Mouse (Mus musculus): ENCODE results near the gene Abca4. TPM values are rescaled to one million over a fixed set of nuclear protein-coding genes. Genes with fewer than 3 reads are reported as not detected.
"Not testable (repeated sequence)": the region's sequence is repeated elsewhere in the genome, so short reads cannot be mapped to it uniquely, and the experiment has no call there.

Gene Abca4
- total RNA-seq, 2 experiments from 2014 or later: 1.8 to 2.3 TPM

DNA sequence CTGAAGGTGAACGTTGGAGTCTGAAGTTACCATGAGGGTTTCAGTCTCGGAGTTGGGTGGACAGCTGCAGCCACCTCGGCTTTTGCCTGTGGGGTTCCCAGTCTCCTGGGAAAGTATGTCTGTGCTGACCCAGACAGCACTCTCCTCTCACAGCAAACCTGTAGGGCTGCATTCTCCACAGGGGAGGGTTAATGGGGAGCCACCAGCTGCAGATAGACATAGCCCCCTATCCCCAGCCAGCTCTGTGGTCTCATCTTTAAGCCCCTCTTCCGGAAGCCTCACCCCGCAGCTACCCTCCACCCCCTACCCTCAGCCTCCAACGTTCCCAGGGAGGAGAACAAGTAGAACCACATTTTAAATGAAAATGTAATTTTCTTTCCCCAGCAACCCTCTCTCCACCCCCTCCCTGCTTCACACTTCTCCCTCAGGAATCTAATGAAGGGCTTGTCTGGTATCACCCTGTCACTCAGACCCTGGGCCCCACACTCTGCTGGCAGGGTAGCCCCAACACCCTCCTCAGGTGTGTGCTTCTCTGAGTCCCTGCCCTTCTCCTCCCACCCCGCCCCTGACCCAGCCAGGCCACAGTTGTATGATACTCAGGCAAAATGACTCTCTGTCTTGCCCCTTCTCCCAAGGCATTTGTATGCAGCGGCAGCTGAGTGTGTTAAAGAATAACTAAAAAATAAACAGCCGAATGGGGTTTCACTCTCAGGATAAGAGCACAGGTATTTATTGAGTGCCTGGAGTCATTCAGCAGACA, 14.4 kb downstream of the Abca4 start:
- no peak for DNase-seq

DNA sequence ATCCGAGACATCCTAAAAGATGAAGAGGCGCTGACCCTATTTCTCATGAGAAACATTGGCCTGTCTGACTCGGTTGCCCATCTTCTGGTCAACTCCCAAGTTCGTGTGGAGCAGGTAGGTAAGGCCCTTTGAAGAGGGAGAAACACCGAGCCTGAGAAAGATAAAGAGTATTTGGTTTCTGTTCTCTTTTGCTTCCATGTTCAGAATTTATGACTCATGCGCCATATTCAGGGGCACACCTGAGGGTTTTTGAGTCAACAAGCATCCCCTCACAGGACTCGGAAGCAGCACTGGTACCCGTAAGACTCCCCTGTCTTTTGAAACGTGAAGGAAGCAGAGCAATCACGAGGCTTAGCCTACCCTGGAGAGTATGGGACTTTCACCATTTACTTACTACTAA, 18.3 kb downstream of the Abca4 start:
- DNase-seq: no peak

GRCm38 (mm10) chr3:122064556-122065410, 20.5 kb downstream of the Abca4 start:
- peak; percentile 30 for DNase-seq

GRCm38 (mm10) chr3:122071769-122072168, 27.5 kb downstream of the Abca4 start:
- no peak for DNase-seq

DNA sequence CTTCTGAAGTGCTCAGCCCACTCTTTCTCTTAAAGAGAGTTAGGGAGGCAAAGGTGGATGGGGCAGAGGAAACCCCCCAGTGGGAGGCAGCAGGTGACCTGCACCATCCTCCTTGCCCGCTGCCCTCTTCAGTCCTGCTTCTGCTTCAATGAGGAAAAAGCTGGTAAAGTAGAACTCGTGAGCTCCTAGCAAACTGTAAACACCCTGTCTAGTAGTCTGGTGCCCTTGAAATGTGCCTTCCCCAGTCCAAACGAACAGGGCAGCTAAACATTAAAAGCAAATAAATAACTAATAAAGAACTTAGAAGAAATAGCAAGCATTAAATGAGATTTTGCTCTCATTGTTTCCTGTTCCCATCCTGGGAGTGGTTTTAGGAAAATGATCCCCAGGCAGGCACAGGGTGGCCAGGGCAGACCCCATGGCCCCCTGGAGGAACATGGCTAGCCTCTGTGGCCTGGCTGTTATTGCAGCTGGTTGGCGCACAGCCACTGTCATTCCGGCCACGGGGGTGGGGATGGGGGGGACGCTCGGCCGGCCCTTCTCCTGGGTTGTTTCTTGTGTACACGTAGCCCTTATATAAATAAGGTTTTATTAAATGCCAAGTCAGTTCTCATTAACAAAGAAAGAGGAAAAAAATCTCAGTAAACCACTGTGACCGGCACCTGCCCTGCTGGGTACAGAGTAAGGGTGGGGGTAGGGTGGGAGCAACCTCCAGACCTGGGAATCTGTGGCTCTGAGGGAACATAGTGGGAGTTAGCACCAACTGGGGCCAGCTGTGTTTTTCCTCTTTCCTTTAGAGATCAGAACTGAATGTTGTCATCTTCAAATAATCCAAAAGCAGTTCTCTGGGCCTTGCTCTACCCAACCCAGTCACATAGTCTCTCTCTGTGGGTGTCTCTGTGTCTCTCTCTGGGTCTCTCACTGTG, 28.7 kb downstream of the Abca4 start:
- DNase-seq: peak; percentile 53

GRCm38 (mm10) chr3:122073595-122073994, 29.4 kb downstream of the Abca4 start:
- DNase-seq: no peak

DNA sequence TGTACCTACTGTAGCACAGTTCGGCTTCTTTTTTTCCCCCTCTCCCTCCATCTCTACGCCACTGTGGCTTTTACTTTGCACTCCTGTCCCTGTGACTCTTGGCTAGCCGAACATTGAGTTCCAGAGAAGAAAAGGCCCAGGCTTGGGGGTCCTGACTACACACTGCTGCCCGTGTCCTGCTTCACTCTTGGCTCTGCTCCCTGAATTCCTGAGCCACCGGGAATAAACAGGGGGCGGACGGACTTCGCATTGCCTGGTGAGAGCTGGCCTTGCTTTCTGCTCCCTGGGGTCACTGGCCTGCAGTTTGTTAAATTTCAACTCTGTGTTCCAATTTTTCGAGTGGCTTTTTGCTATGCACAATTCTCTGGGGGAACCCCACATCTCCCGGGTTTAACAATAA, 30.1 kb downstream of the Abca4 start:
- DNase-seq: no peak

- DNase-seq: no peak
Observed at GRCm38 (mm10) chr3:122078141-122078540, 33.9 kb downstream of the Abca4 start.

DNA sequence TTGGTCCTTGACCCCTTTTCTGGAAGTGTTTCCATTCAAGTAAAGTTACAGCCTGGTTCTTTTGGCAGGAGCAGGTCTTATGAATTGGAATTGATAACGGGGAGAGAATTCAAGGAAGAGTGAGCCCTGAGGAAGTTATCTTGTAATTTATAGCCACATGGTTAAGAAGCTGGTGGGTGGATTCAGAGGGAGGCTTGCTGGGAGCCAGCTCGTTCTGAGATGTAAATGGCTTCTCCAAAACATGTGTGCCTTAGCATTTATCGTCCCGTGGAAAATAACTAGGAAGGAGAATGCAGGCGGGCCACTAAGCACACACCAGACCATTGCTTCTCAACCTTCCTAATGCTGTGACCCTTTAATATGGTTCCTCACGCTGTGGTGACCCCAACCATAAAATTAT, 34.9 kb downstream of the Abca4 start:
- no peak for DNase-seq

GRCm38 (mm10) chr3:122081634-122082033, 37.4 kb downstream of the Abca4 start:
- not testable (repeated sequence) for DNase-seq

- no peak for DNase-seq
Observed at GRCm38 (mm10) chr3:122082338-122082737, 38.1 kb downstream of the Abca4 start.

DNA sequence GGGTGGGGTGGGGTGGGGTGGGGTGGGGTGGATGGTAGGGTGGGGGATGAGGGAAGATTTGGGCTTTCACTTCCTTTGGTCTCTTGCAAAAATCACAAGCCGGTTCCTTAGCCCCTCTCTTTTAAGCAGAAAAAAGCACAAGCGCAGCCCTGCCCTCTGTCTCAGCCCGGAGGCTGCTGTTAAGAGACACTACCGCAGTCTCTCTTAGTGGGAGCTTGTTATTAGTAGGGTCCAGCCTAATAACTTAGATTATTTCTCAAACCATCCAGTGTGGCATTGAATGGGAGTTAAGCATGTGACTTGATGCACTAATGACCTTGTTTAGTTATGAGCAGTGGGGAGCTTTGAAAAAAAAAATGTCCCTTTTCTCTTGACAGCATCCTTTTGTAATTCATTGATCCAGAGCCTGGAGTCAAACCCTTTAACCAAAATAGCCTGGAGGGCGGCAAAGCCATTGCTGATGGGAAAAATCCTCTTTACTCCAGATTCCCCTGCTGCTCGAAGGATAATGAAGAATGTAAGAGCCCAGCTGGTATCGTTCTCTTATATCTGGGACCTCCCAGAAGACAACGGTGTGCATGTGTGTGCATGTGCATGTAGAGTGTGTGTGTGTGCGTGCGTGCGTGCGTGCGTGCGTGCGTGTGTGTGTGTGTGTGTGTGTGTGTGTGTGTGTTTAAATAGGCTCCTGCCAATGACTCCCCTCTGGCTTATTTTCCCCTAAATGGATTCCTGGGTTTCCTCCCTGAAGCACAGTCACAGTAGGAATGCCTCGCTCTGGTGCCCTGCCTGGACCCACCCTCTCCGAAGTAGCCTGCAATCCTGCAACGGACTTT, 41.1 kb downstream of the Abca4 start:
- DNase-seq: no peak

- peak; percentile 35 for DNase-seq
Observed at GRCm38 (mm10) chr3:122088054-122088681, 43.9 kb downstream of the Abca4 start.

GRCm38 (mm10) chr3:122090338-122090737, 46.1 kb downstream of the Abca4 start:
- DNase-seq: no peak

- no peak for DNase-seq
Observed at GRCm38 (mm10) chr3:122099713-122100112, 55.5 kb downstream of the Abca4 start.

DNA sequence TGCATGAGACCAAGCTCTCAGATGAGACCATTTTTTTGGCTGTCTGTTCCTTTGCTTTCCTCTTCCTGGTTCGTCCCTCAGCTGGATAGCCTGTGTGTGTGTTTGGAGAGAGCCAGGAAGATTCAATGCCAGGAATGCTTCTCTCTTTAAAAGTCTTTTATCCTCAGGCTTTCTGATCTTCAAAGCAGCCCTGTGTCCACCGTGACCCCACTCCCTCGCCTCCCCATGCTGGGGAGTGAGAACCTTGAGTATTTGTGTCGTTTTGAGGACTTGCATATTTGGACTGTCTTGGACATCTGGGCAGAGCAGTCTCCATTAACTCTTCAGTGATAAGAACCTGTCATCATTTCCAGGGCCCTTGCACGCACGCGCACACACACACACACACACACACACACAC, 57.8 kb downstream of the Abca4 start:
- DNase-seq: no peak

DNA sequence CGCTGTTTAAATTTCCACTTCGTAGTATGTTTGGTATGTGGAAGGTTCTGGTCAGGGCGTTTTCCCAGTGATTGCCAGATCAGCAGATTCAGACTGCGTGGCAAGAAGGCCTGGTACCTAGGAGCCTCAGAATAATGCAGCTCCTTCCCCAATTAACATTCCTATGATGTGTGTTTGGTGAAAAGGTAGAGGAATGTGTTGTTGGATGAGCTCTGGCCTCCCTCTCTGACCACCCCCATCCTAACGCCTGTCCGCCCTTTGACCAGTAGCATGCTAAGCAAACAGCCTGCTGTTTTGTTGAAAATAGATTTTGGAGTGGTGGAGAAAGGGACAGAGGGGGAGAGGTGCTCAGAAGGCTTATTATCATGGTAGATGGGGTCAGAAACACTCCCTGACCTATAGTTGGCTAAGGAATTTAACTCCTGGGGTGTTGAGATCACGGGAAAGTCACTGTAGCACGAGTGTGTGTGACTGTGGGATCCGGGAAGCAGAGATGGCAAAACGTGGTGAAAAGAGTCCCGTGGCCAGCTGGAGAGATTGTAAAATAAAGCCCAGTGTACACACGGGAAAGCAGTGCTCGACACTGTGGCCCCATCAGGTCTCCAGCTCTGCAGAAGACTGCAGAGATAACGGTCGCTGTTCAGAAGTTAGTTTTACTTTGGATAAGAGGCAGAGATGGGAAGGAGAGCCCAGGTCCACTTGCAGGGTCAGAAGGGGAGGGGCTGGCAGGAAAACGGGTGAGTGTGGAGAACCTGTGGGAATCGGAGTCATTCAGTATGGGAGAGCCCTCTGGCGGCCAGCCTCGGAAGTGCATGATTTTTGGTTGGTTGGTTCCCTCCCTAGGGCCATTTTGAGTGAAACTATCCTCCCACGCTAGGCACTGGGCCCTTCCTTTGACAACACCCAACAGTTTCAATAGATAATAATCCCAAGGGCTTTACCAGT, 59.9 kb downstream of the Abca4 start:
- DNase-seq: peak; percentile 94

DNA sequence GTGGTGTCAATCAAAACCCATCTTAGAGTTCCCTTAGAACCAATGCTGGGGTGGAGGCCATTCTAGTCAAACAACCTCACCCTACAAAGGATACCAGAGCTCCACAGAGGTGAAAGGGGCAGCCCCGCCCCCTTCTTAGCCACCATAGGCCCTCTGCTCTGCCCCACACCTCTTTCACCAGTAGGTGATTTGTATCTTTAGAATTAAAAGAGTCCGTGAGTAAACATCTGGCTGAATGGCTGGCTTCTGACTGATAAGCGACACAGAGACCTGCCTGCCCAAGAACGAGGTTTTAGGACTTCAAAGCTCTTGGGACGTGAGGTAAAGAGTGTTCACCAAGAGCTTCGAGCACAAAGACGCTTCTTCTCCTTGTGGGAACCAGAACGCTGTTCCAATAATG, 62.7 kb downstream of the Abca4 start:
- no peak for DNase-seq

DNA sequence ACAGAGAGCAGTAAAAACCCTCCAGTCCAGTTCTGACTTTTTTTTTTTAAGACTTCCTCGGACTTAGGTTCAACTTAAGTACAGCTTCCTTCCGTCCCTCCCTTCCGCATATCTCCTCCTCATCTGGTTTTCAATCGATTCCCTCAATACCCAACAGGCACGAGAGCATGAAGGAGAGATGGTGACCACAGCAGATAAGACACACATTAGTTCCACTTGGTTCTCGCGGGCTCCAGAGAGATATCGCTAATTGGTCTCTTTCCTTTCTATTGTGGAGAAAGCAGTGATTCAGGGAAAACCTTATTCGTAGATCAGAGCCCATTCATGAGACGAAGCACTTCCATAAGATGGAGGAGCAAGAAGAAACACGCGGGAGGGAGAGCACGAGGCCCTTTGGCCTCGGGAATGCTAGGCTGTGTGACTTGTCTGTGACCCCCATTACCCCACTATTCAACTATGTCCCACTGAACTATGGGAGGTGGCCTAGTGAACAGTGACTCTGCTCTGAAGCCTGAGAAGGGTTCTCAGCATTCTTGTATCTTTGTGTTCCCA, 63.5 kb downstream of the Abca4 start:
- DNase-seq: no peak

Measured in gastrocnemius, postnatal 10 days (tissue).